Mouse (Mus musculus): ENCODE measurements around the gene Kndc1. TPM values are rescaled to one million over a fixed set of nuclear protein-coding genes. Genes with fewer than 3 reads are reported as not detected.

Kndc1 gene
- polyA plus RNA-seq, 1 experiment: 5.4 TPM

GRCm38 (mm10) chr7:139915646-139916257 is 21.3 kb downstream of the Kndc1 start:
- H3K9me3 ChIP-seq (replicated peaks; ENCODE audit: control insufficient read depth, insufficient read depth, low read length, poor library complexity, severe bottlenecking): no peaks in the 10 kb centered on the region
- peak overlapping the region; percentile 51 for H3K4me3 ChIP-seq (ENCODE audit: low read depth, low read length)
- H3K36me3 ChIP-seq (ENCODE audit: control insufficient read depth, insufficient read depth, low read length, poor library complexity, severe bottlenecking): no peaks in the 10 kb centered on the region
- peak overlapping the region; percentile 98 for H3K27ac ChIP-seq (ENCODE audit: insufficient read depth, low read length)
- peak; percentile 91 for TF ChIP-seq EP300 (IDR thresholded peaks at IDR 0.05; ENCODE audit: insufficient read depth, low read depth, low read length)
- TF ChIP-seq POLR2A (IDR thresholded peaks at IDR 0.05; ENCODE audit: insufficient read depth, low read length): no peak
- no peak for TF ChIP-seq CTCF (IDR thresholded peaks at IDR 0.05; ENCODE audit: low read depth, low read length)
- H3K9ac ChIP-seq (ENCODE audit: low read depth, poor library complexity, severe bottlenecking): no peak overlapping the region
- no peaks in the 10 kb centered on the region for H3K27me3 ChIP-seq (ENCODE audit: control insufficient read depth, insufficient read depth, low read length, poor library complexity, severe bottlenecking)
- H3K4me1 ChIP-seq (ENCODE audit: control insufficient read depth, insufficient read depth, low read length): peaks cover 2% of the 10 kb centered on the region

- TF ChIP-seq CTCF (IDR thresholded peaks at IDR 0.05; ENCODE audit: low read depth, low read length) (no peak), EP300 (IDR thresholded peaks at IDR 0.05; ENCODE audit: insufficient read depth, low read depth, low read length) (no peak), POLR2A (IDR thresholded peaks at IDR 0.05; ENCODE audit: insufficient read depth, low read length) (no peak)
- H3K4me3 ChIP-seq (ENCODE audit: low read depth, low read length): no peak overlapping the region
- H3K9me3 ChIP-seq (replicated peaks; ENCODE audit: control insufficient read depth, insufficient read depth, low read length, poor library complexity, severe bottlenecking): no peaks in the 10 kb centered on the region
- H3K27me3 ChIP-seq (ENCODE audit: control insufficient read depth, insufficient read depth, low read length, poor library complexity, severe bottlenecking): no peaks in the 10 kb centered on the region
- peaks cover 2% of the 10 kb centered on the region for H3K4me1 ChIP-seq (ENCODE audit: control insufficient read depth, insufficient read depth, low read length)
- H3K27ac ChIP-seq (ENCODE audit: insufficient read depth, low read length): no peak overlapping the region
- no peaks in the 10 kb centered on the region for H3K36me3 ChIP-seq (ENCODE audit: control insufficient read depth, insufficient read depth, low read length, poor library complexity, severe bottlenecking)
- H3K9ac ChIP-seq (ENCODE audit: low read depth, poor library complexity, severe bottlenecking): no peak overlapping the region
These were observed 21.8 kb downstream of the Kndc1 start for GRCm38 (mm10) chr7:139916345-139916744.

- Histone ChIP-seq H3K27me3 (ENCODE audit: control insufficient read depth, insufficient read depth, low read length, poor library complexity, severe bottlenecking) (no peaks in the 10 kb centered on the region), H3K4me1 (ENCODE audit: control insufficient read depth, insufficient read depth, low read length) (peaks cover 2% of the 10 kb centered on the region), H3K36me3 (ENCODE audit: control insufficient read depth, insufficient read depth, low read length, poor library complexity, severe bottlenecking) (no peaks in the 10 kb centered on the region), H3K4me3 (ENCODE audit: low read depth, low read length) (no peak overlapping the region), H3K9me3 (replicated peaks; ENCODE audit: control insufficient read depth, insufficient read depth, low read length, poor library complexity, severe bottlenecking) (no peaks in the 10 kb centered on the region), H3K27ac (ENCODE audit: insufficient read depth, low read length) (no peak overlapping the region), H3K9ac (ENCODE audit: low read depth, poor library complexity, severe bottlenecking) (no peak overlapping the region)
- TF ChIP-seq CTCF (IDR thresholded peaks at IDR 0.05; ENCODE audit: low read depth, low read length) (no peak), POLR2A (IDR thresholded peaks at IDR 0.05; ENCODE audit: insufficient read depth, low read length) (no peak), EP300 (IDR thresholded peaks at IDR 0.05; ENCODE audit: insufficient read depth, low read depth, low read length) (no peak)
These were observed 23.8 kb downstream of the Kndc1 start for GRCm38 (mm10) chr7:139918262-139918661.

DNA sequence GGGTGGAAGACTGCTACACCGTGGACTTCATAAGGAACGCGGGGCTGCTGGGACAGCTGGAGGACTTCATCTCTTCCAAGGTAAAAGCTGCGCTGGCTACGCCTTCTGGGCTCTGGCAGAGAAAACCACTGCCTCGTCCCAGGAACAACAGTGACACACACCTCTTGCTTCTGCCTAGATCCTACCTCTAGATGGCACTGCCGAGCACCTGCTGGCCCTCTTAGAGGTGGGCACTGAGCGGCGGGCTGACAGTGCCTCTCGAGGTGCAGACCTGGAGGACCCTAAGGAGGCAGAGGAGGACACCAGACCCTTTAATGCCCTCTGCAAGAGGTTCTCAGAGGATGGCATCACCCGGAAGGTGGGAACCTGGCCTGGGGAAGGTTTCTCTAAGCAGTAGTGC is 36.2 kb downstream of the Kndc1 start:
- no peaks in the 10 kb centered on the region for H3K4me1 ChIP-seq (ENCODE audit: control insufficient read depth, insufficient read depth, low read length)
- H3K9me3 ChIP-seq (replicated peaks; ENCODE audit: control insufficient read depth, insufficient read depth, low read length, poor library complexity, severe bottlenecking): no peaks in the 10 kb centered on the region
- H3K27ac ChIP-seq (ENCODE audit: insufficient read depth, low read length): no peak overlapping the region
- H3K4me3 ChIP-seq (ENCODE audit: low read depth, low read length): no peak overlapping the region
- H3K9ac ChIP-seq (ENCODE audit: low read depth, poor library complexity, severe bottlenecking): no peak overlapping the region
- H3K36me3 ChIP-seq (ENCODE audit: control insufficient read depth, insufficient read depth, low read length, poor library complexity, severe bottlenecking): no peaks in the 10 kb centered on the region
- TF ChIP-seq CTCF (IDR thresholded peaks at IDR 0.05; ENCODE audit: low read depth, low read length) (peak; percentile 90), POLR2A (IDR thresholded peaks at IDR 0.05; ENCODE audit: insufficient read depth, low read length) (no peak)
- no peaks in the 10 kb centered on the region for H3K27me3 ChIP-seq (ENCODE audit: control insufficient read depth, insufficient read depth, low read length, poor library complexity, severe bottlenecking)

- H3K9ac ChIP-seq (ENCODE audit: low read depth, poor library complexity, severe bottlenecking): no peak overlapping the region
- TF ChIP-seq POLR2A (IDR thresholded peaks at IDR 0.05; ENCODE audit: insufficient read depth, low read length) (no peak), CTCF (IDR thresholded peaks at IDR 0.05; ENCODE audit: low read depth, low read length) (no peak), EP300 (IDR thresholded peaks at IDR 0.05; ENCODE audit: insufficient read depth, low read depth, low read length) (no peak)
- H3K27ac ChIP-seq (ENCODE audit: insufficient read depth, low read length): peak overlapping the region; percentile 67
- H3K9me3 ChIP-seq (replicated peaks; ENCODE audit: control insufficient read depth, insufficient read depth, low read length, poor library complexity, severe bottlenecking): no peaks in the 10 kb centered on the region
- H3K36me3 ChIP-seq (ENCODE audit: control insufficient read depth, insufficient read depth, low read length, poor library complexity, severe bottlenecking): no peaks in the 10 kb centered on the region
- H3K4me3 ChIP-seq (ENCODE audit: low read depth, low read length): no peak overlapping the region
- H3K27me3 ChIP-seq (ENCODE audit: control insufficient read depth, insufficient read depth, low read length, poor library complexity, severe bottlenecking): no peaks in the 10 kb centered on the region
- peaks cover 5% of the 10 kb centered on the region for H3K4me1 ChIP-seq (ENCODE audit: control insufficient read depth, insufficient read depth, low read length)
These were observed 42.2 kb downstream of the Kndc1 start for GRCm38 (mm10) chr7:139936705-139937104.

DNA sequence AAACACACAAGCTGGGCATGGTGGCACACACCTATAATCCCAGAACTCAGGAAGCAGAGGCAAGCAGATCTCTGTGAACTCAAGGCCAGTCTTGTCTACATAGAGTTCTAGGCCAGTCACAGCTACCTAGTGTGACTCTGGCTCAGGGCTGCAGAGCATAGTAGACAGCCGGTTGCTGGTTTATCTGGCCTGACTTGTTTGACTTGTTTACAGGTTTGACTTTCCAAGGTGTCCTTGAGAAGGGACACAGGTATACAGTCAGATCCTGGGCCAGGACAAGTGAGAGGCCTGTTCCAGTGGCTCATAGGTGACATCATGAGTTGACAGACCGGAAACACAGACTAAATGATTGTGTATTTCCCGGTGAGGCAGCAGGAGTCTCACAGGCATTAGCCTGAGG is 42.6 kb downstream of the Kndc1 start:
- Histone ChIP-seq H3K9me3 (replicated peaks; ENCODE audit: control insufficient read depth, insufficient read depth, low read length, poor library complexity, severe bottlenecking) (no peaks in the 10 kb centered on the region), H3K27me3 (ENCODE audit: control insufficient read depth, insufficient read depth, low read length, poor library complexity, severe bottlenecking) (no peaks in the 10 kb centered on the region), H3K9ac (ENCODE audit: low read depth, poor library complexity, severe bottlenecking) (no peak overlapping the region), H3K4me1 (ENCODE audit: control insufficient read depth, insufficient read depth, low read length) (peaks cover 5% of the 10 kb centered on the region), H3K4me3 (ENCODE audit: low read depth, low read length) (peak overlapping the region; percentile 57; the same call in 1 of the 2 replicates), H3K36me3 (ENCODE audit: control insufficient read depth, insufficient read depth, low read length, poor library complexity, severe bottlenecking) (no peaks in the 10 kb centered on the region), H3K27ac (ENCODE audit: insufficient read depth, low read length) (peak overlapping the region; percentile 67)
- TF ChIP-seq EP300 (IDR thresholded peaks at IDR 0.05; ENCODE audit: insufficient read depth, low read depth, low read length) (peak; percentile 87), CTCF (IDR thresholded peaks at IDR 0.05; ENCODE audit: low read depth, low read length) (no peak)

Data from ES-Bruce4 (cell line).